Mouse (Mus musculus): ENCODE data around the gene Iqce. TPM values are rescaled to one million over a fixed set of nuclear protein-coding genes. Genes with fewer than 3 reads are reported as not detected.

Iqce gene
- polyA plus RNA-seq, 1 experiment from 2014 or later: 30.8 TPM

DNA sequence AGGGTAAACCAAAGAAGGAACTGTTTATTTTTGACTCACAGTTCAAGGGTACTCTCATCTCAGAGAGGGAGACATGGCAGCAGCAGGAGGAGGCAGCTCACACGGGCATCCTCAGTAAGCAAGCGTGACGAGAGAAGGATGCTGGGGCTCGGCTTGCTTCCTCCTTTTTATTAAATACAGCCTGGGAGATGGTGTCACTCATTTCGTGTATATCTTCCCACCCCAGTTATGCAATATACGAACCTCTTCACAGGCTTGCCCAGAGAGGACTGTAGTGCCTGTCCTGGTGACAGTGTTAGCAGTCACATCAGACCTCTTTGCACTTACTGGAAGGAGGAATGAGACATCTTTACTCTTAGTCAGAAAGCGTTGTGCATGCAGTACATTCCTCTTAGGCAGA is 18.6 kb upstream of the Iqce start:
- Histone ChIP-seq H3K4me1 (replicated peaks; ENCODE audit: control insufficient read depth, insufficient read depth, low read length) (peaks cover 18% of the 10 kb centered on the region), H3K4me2 (ENCODE audit: low read length) (no peak overlapping the region), H3K9ac (replicated peaks; ENCODE audit: low read depth, low read length) (no peak overlapping the region), H3K36me3 (ENCODE audit: control insufficient read depth, insufficient read depth) (peaks cover 19% of the 10 kb centered on the region), H3K27me3 (replicated peaks; ENCODE audit: control insufficient read depth, insufficient read depth, low read length) (no peaks in the 10 kb centered on the region), H3K9me3 (ENCODE audit: control insufficient read depth, low read length) (no peaks in the 10 kb centered on the region), H3K27ac (ENCODE audit: low read length) (no peak overlapping the region), H3K4me3 (replicated peaks; ENCODE audit: low read length) (no peak overlapping the region)
- ATAC-seq: no peak
- 83% methylated on average over 7 of the region's 7 CpGs for whole genome bisulfite sequencing

GRCm38 (mm10) chr5:140711040-140711439 is 8.9 kb upstream of the Iqce start:
- H3K27me3 ChIP-seq (replicated peaks; ENCODE audit: control insufficient read depth, insufficient read depth, low read length): no peaks in the 10 kb centered on the region
- H3K4me2 ChIP-seq (ENCODE audit: low read length): no peak overlapping the region
- 78% methylated on average over 5 of the region's 5 CpGs for WGBS
- no peak overlapping the region for H3K9ac ChIP-seq (replicated peaks; ENCODE audit: low read depth, low read length)
- no peak overlapping the region for H3K4me3 ChIP-seq (replicated peaks; ENCODE audit: low read length)
- no peaks in the 10 kb centered on the region for H3K9me3 ChIP-seq (ENCODE audit: control insufficient read depth, low read length)
- H3K36me3 ChIP-seq (ENCODE audit: control insufficient read depth, insufficient read depth): peaks cover 30% of the 10 kb centered on the region
- peaks cover 2% of the 10 kb centered on the region for H3K4me1 ChIP-seq (replicated peaks; ENCODE audit: control insufficient read depth, insufficient read depth, low read length)
- ATAC-seq: no peak
- H3K27ac ChIP-seq (ENCODE audit: low read length): no peak overlapping the region

- no peak overlapping the region for H3K27ac ChIP-seq (ENCODE audit: low read length)
- no peaks in the 10 kb centered on the region for H3K9me3 ChIP-seq (ENCODE audit: control insufficient read depth, low read length)
- no peak overlapping the region for H3K4me2 ChIP-seq (ENCODE audit: low read length)
- no peak for ATAC-seq
- H3K9ac ChIP-seq (replicated peaks; ENCODE audit: low read depth, low read length): no peak overlapping the region
- peaks cover 10% of the 10 kb centered on the region for H3K4me1 ChIP-seq (replicated peaks; ENCODE audit: control insufficient read depth, insufficient read depth, low read length)
- WGBS: 94% methylated on average over 6 of the region's 6 CpGs
- peaks cover 30% of the 10 kb centered on the region for H3K36me3 ChIP-seq (ENCODE audit: control insufficient read depth, insufficient read depth)
- no peaks in the 10 kb centered on the region for H3K27me3 ChIP-seq (replicated peaks; ENCODE audit: control insufficient read depth, insufficient read depth, low read length)
- H3K4me3 ChIP-seq (replicated peaks; ENCODE audit: low read length): no peak overlapping the region
Observed at GRCm38 (mm10) chr5:140710315-140710714, 8.1 kb upstream of the Iqce start.

GRCm38 (mm10) chr5:140705501-140706171 is 3.5 kb upstream of the Iqce start:
- no peak overlapping the region for H3K27ac ChIP-seq (ENCODE audit: low read length)
- H3K9ac ChIP-seq (replicated peaks; ENCODE audit: low read depth, low read length): peak overlapping the region; percentile 82
- peak overlapping the region; percentile 70 for H3K4me3 ChIP-seq (replicated peaks; ENCODE audit: low read length)
- peaks cover 6% of the 10 kb centered on the region; the same call in 1 of the 2 replicates for H3K36me3 ChIP-seq (ENCODE audit: control insufficient read depth, insufficient read depth)
- H3K4me2 ChIP-seq (ENCODE audit: low read length): peak overlapping the region; percentile 88
- ATAC-seq: no peak
- no peaks in the 10 kb centered on the region for H3K9me3 ChIP-seq (ENCODE audit: control insufficient read depth, low read length)
- WGBS: 60% methylated on average over 7 of the region's 7 CpGs
- H3K4me1 ChIP-seq (replicated peaks; ENCODE audit: control insufficient read depth, insufficient read depth, low read length): peaks cover 28% of the 10 kb centered on the region
- no peaks in the 10 kb centered on the region for H3K27me3 ChIP-seq (replicated peaks; ENCODE audit: control insufficient read depth, insufficient read depth, low read length)

GRCm38 (mm10) chr5:140704378-140705251 is 2.4 kb upstream of the Iqce start, which contains the start of gene Brat1:
Gene Brat1 (plus strand): TSS chr5:140705011.
- Histone ChIP-seq H3K9me3 (ENCODE audit: control insufficient read depth, low read length) (no peaks in the 10 kb centered on the region), H3K4me2 (ENCODE audit: low read length) (peak within 1 kb of the TSS; percentile 88), H3K9ac (replicated peaks; ENCODE audit: low read depth, low read length) (peak within 1 kb of the TSS; percentile 82), H3K27me3 (replicated peaks; ENCODE audit: control insufficient read depth, insufficient read depth, low read length) (no peaks in the 10 kb centered on the region), H3K36me3 (ENCODE audit: control insufficient read depth, insufficient read depth) (peaks cover 2% of the 10 kb centered on the region; the same call in 1 of the 2 replicates), H3K4me1 (replicated peaks; ENCODE audit: control insufficient read depth, insufficient read depth, low read length) (peaks cover 30% of the 10 kb centered on the region), H3K4me3 (replicated peaks; ENCODE audit: low read length) (peak within 1 kb of the TSS; percentile 70), H3K27ac (ENCODE audit: low read length) (peak within 1 kb of the TSS; percentile 91)
- 0% methylated on average over 69 of the region's 69 CpGs for WGBS
- ATAC-seq: peak; percentile 94

DNA sequence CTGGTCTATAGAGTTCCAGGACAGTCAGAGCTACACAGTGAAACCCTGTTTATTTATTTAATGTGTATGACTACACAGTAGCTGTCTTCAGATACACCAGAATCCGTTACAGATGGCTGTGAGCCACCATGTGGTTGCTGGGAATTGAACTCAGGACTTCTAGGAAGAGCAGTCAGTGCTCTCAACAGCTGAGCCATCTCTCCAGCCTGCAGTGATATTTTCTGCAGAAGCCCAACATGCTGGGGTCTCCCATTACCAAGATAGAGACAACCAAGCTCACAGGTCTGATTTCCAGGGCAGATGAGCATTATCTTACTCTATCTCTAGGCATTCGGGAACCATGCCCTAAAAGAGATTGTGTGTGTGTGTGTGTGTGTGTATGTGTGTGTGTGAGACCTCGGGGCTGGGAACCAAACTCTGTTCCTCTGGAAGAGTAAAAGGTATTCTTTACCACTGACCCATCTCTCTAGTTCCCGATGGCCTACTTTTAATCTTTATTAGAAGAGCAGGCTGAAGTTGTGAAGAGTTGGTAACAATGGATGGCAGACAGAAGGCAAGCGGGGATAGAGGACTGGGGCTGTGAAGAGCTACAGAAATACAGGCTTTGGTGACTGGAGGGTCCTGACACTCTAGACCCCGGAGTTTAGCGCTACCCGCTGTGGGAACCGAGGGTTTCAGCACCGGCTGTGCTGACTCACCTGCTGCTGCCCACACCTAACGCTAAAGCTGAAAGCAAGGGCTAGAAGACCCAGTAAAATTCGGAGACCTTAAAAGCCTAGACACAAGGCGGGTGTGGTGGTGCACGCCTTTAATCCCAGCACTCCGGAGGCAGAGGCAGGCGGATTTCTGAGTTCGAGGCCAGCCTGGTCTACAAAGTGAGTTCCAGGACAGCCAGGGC is 1.6 kb upstream of the Iqce start:
- Histone ChIP-seq H3K9me3 (ENCODE audit: control insufficient read depth, low read length) (no peaks in the 10 kb centered on the region), H3K27ac (ENCODE audit: low read length) (peak overlapping the region; percentile 91), H3K9ac (replicated peaks; ENCODE audit: low read depth, low read length) (0 out of 2 replicates have a peak overlapping the region, but pooled peaks have one; percentile 20), H3K4me1 (replicated peaks; ENCODE audit: control insufficient read depth, insufficient read depth, low read length) (peaks cover 30% of the 10 kb centered on the region), H3K4me3 (replicated peaks; ENCODE audit: low read length) (peak overlapping the region; percentile 70), H3K27me3 (replicated peaks; ENCODE audit: control insufficient read depth, insufficient read depth, low read length) (no peaks in the 10 kb centered on the region), H3K36me3 (ENCODE audit: control insufficient read depth, insufficient read depth) (peaks cover 2% of the 10 kb centered on the region; the same call in 1 of the 2 replicates), H3K4me2 (ENCODE audit: low read length) (peak overlapping the region; percentile 48)
- ATAC-seq: no peak
- 42% methylated on average over 17 of the region's 17 CpGs for WGBS

DNA sequence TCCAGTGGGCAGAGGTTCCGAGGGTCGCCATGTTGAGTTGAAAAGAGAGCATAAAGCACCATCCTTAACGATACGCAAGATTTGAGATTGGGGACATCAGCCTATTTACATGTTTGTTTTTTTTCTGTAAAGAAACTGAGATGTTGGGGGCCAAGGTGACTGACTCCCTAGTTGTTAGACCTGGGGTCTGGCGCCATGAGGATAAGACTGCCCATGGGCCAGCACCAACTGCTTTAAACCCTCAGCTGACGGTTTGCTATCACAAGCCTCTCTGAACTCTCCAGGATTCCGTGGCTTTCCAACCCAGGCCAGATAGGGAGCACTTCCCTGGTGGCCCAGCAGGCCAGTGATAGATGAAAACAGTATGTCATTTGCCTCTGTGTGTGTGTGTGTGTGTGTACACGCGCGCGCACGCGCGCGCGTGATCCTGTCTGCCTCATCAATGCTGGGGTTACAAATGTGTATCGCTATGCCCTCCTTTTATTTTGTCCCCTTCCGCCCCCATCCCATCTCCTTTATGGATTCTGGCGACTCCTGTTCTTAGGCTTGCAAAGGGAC is 519 bp upstream of the Iqce start:
- ATAC-seq: no peak
- Histone ChIP-seq H3K4me2 (ENCODE audit: low read length) (peak overlapping the region; percentile 88), H3K9ac (replicated peaks; ENCODE audit: low read depth, low read length) (peak overlapping the region; percentile 79), H3K4me3 (replicated peaks; ENCODE audit: low read length) (peak overlapping the region; percentile 87), H3K36me3 (ENCODE audit: control insufficient read depth, insufficient read depth) (peaks cover 4% of the 10 kb centered on the region; the same call in 1 of the 2 replicates), H3K4me1 (replicated peaks; ENCODE audit: control insufficient read depth, insufficient read depth, low read length) (peaks cover 30% of the 10 kb centered on the region), H3K9me3 (ENCODE audit: control insufficient read depth, low read length) (no peaks in the 10 kb centered on the region), H3K27ac (ENCODE audit: low read length) (peak overlapping the region; percentile 84), H3K27me3 (replicated peaks; ENCODE audit: control insufficient read depth, insufficient read depth, low read length) (no peaks in the 10 kb centered on the region)
- WGBS: 66% methylated on average over 19 of the region's 19 CpGs

- Histone ChIP-seq H3K4me1 (replicated peaks; ENCODE audit: control insufficient read depth, insufficient read depth, low read length) (peaks cover 30% of the 10 kb centered on the region), H3K36me3 (ENCODE audit: control insufficient read depth, insufficient read depth) (peaks cover 5% of the 10 kb centered on the region; the same call in 1 of the 2 replicates), H3K4me2 (ENCODE audit: low read length) (peak overlapping the region; percentile 88), H3K9me3 (ENCODE audit: control insufficient read depth, low read length) (no peaks in the 10 kb centered on the region), H3K4me3 (replicated peaks; ENCODE audit: low read length) (peak overlapping the region; percentile 87), H3K9ac (replicated peaks; ENCODE audit: low read depth, low read length) (peak overlapping the region; percentile 79), H3K27ac (ENCODE audit: low read length) (peak overlapping the region; percentile 84), H3K27me3 (replicated peaks; ENCODE audit: control insufficient read depth, insufficient read depth, low read length) (no peaks in the 10 kb centered on the region)
- peak; percentile 3 for ATAC-seq
- 0% methylated on average over 23 of the region's 25 CpGs for WGBS
Observed at GRCm38 (mm10) chr5:140701661-140702060, 517 bp downstream of the Iqce start.

Data from forebrain, embryonic 16.5 days (tissue).